ENCODE assay signal across 7 mouse cellular contexts in genomic region chr8:108759511-108760330, GRCm38 (mm10).
DNase-seq lines count a peak whose midpoint lies in the region; TF ChIP-seq lines count a peak whose summit lies in the region.

No protein-coding gene starts in this region.

- H3K36me3 ChIP-seq in E14TG2a.4 (ENCODE audit: insufficient read depth, low read length) = no peaks in the 10 kb centered on the region

- no peak overlapping the region for H3K4me3 ChIP-seq in E14TG2a.4 (replicated peaks; ENCODE audit: low read length)

- peak; percentile 97 for TF ChIP-seq CTCF in E14TG2a.4 (conservative IDR thresholded peaks at IDR 0.05; ENCODE audit: low read length)

- no peaks in the 10 kb centered on the region; the same call in 1 of the 2 replicates for H3K27me3 ChIP-seq in E14TG2a.4 (ENCODE audit: insufficient read depth, low read length)

- peaks cover 8% of the 10 kb centered on the region for H3K9me3 ChIP-seq in E14TG2a.4 (ENCODE audit: low read length)

- H3K4me1 ChIP-seq in E14TG2a.4 (replicated peaks; ENCODE audit: low read depth, low read length) = peaks cover 43% of the 10 kb centered on the region

- DNase-seq in WW6 (ENCODE audit: low read depth, low spot score) = peak; percentile 33
- DNase-seq in embryo, embryonic 10 days (ENCODE audit: low spot score) = peak; percentile 74
- peak; percentile 35 for DNase-seq in gastrocnemius, postnatal 25 days
- peak; percentile 88 for DNase-seq in kidney, postnatal 10 days
- peak; percentile 89 for DNase-seq in lung, postnatal 10 days
- DNase-seq in retina, postnatal 1 day = peak; percentile 84

Comparison
In these comparisons a context has a peak if more than half of its experiments do, and no peak if none do; other contexts are left out.
1. DNase-seq: peak in every context shown above with its lines; median percentile 89 in lung, postnatal 10 days; 88 in kidney, postnatal 10 days; 84 in retina, postnatal 1 day; 74 in embryo, embryonic 10 days; 35 in gastrocnemius, postnatal 25 days; 33 in WW6.